Mouse (Mus musculus): ENCODE measurements around the gene Asic2.

- TF ChIP-seq CTCF (IDR thresholded peaks at IDR 0.05; ENCODE audit: borderline replicate concordance, extremely low read depth, insufficient read depth, insufficient read length) (no peak), POLR2A (IDR thresholded peaks at IDR 0.05; ENCODE audit: borderline replicate concordance, extremely low read depth, insufficient read depth, insufficient read length, poor library complexity, severe bottlenecking) (no peak)
Measured at GRCm38 (mm10) chr11:81570406-81570805, 397.9 kb downstream of the Asic2 start.

All from brain, embryonic 14.5 days (tissue).